ENCODE assay signal across 14 mouse cellular contexts in the genomic region with DNA sequence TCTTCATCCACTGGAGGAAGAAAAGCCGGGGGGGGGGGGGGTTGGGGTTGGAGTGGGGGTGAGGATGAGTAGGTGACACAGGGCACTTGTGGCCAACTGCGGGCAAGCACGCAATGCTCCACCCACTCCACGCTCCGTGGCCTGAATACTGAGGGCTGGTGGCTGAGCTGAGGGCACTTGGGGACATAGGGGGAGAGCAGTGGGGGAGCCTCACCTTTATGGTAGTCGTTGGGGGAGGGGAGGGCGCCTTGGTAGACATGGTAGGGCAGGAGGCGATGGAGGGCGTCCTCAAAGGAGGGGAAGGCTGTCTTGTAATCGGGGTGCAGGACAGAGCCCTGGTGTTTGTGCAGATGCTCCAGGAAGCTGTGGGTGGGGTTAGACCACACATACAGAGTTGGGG. TPM values are rescaled to one million over a fixed set of nuclear protein-coding genes. Genes with fewer than 3 reads are reported as not detected.
DNase-seq lines count a peak whose midpoint lies in the region; ATAC-seq and TF ChIP-seq lines count a peak whose summit lies in the region.
"Had no signal": no experiment of that assay in that cellular context is flagged by ENCODE, and none has a peak within 500 bp of the region (broad histone marks: within the 10 kb centered on the region; RNA-seq: fewer than 3 reads in every experiment).

No protein-coding gene starts in this region.

- no peak overlapping the region for H3K9ac ChIP-seq in hindbrain, embryonic 15.5 days
- H3K9ac ChIP-seq in midbrain, embryonic 13.5 days (replicated peaks), result no peak overlapping the region
- H3K9ac ChIP-seq in midbrain, embryonic 14.5 days (replicated peaks; ENCODE audit: low read length), result no peak overlapping the region
- H3K9ac ChIP-seq: limb, embryonic 12.5 days; liver, embryonic 15.5 days had no signal

- H3K4me1 ChIP-seq in hindbrain, embryonic 15.5 days (replicated peaks), result no peaks in the 10 kb centered on the region
- no peaks in the 10 kb centered on the region for H3K4me1 ChIP-seq in hindbrain, embryonic 10.5 days (replicated peaks)
- H3K4me1 ChIP-seq in midbrain, embryonic 13.5 days (replicated peaks), result no peaks in the 10 kb centered on the region
- no peaks in the 10 kb centered on the region for H3K4me1 ChIP-seq in midbrain, embryonic 14.5 days (ENCODE audit: control insufficient read depth, insufficient read depth, low read length)
- H3K4me1 ChIP-seq in E14TG2a.4 (replicated peaks; ENCODE audit: low read depth, low read length), result peaks cover 78% of the 10 kb centered on the region
- H3K4me1 ChIP-seq: limb, embryonic 12.5 days; liver, embryonic 15.5 days had no signal

- H3K4me2 ChIP-seq in hindbrain, embryonic 15.5 days, result no peak overlapping the region
- H3K4me2 ChIP-seq in midbrain, embryonic 13.5 days (replicated peaks), result no peak overlapping the region
- H3K4me2 ChIP-seq in midbrain, embryonic 14.5 days (ENCODE audit: low read length), result no peak overlapping the region
- H3K4me2 ChIP-seq: limb, embryonic 12.5 days; liver, embryonic 15.5 days had no signal

- no peaks in the 10 kb centered on the region for H3K27me3 ChIP-seq in hindbrain, embryonic 15.5 days
- no peaks in the 10 kb centered on the region for H3K27me3 ChIP-seq in hindbrain, embryonic 10.5 days (ENCODE audit: insufficient read depth, poor library complexity, severe bottlenecking)
- H3K27me3 ChIP-seq in midbrain, embryonic 13.5 days, result no peaks in the 10 kb centered on the region
- H3K27me3 ChIP-seq in midbrain, embryonic 14.5 days (ENCODE audit: control insufficient read depth, insufficient read depth, low read length), result no peaks in the 10 kb centered on the region
- 0 out of 2 replicates have a peak, but pooled peaks cover 3% of the 10 kb centered on the region for H3K27me3 ChIP-seq in E14TG2a.4 (ENCODE audit: insufficient read depth, low read length)
- H3K27me3 ChIP-seq: limb, embryonic 12.5 days; liver, embryonic 15.5 days; megakaryocyte, embryonic 14.5 days had no signal

- no peak overlapping the region for H3K4me3 ChIP-seq in hindbrain, embryonic 15.5 days
- no peak overlapping the region for H3K4me3 ChIP-seq in hindbrain, embryonic 10.5 days
- no peak overlapping the region for H3K4me3 ChIP-seq in midbrain, embryonic 13.5 days (replicated peaks)
- no peak overlapping the region for H3K4me3 ChIP-seq in midbrain, embryonic 14.5 days (replicated peaks; ENCODE audit: low read depth, low read length)
- peak overlapping the region; percentile 52; the same call in 1 of the 2 replicates for H3K4me3 ChIP-seq in E14TG2a.4 (replicated peaks; ENCODE audit: low read length)
- H3K4me3 ChIP-seq: heart, embryonic 10.5 days; limb, embryonic 12.5 days; liver, embryonic 15.5 days; megakaryocyte, embryonic 14.5 days; myocyte had no signal

- 94% methylated on average over 10 of the region's 10 CpGs for WGBS in hindbrain, embryonic 15.5 days
- WGBS in hindbrain, embryonic 10.5 days, result 96% methylated on average over 10 of the region's 10 CpGs
- WGBS in midbrain, embryonic 13.5 days, result 86% methylated on average over 8 of the region's 10 CpGs
- 96% methylated on average over 10 of the region's 10 CpGs for WGBS in midbrain, embryonic 14.5 days

- peak; percentile 15; the same call in 1 of the 2 replicates for ATAC-seq in hindbrain, embryonic 15.5 days (ENCODE audit: low FRiP score, low read depth)
- ATAC-seq in midbrain, embryonic 13.5 days, result peak; percentile 24
- ATAC-seq in midbrain, embryonic 14.5 days (ENCODE audit: low FRiP score, low TSS enrichment), result no peak

- no peak overlapping the region for H3K27ac ChIP-seq in hindbrain, embryonic 15.5 days (replicated peaks)
- no peak overlapping the region for H3K27ac ChIP-seq in hindbrain, embryonic 10.5 days
- H3K27ac ChIP-seq in midbrain, embryonic 13.5 days, result no peak overlapping the region
- H3K27ac ChIP-seq in midbrain, embryonic 14.5 days (replicated peaks; ENCODE audit: low read depth, low read length), result no peak overlapping the region
- H3K27ac ChIP-seq: heart, embryonic 10.5 days; limb, embryonic 12.5 days; liver, embryonic 15.5 days had no signal

- peak; percentile 56 for DNase-seq in cerebellum, adult 11-12 months
- no peak for DNase-seq in cerebellum, adult 8-10 months
- DNase-seq in hindbrain, embryonic 10.5 days (ENCODE audit: low spot score), result no peak
- DNase-seq in midbrain, embryonic 14.5 days, result no peak
- DNase-seq in left cerebral cortex, postnatal 4 days, result no peak
- DNase-seq: gastrocnemius, postnatal 25 days had no signal

- intact Hi-C loops in left cerebral cortex, postnatal 4 days (cut with DNase I), result loop anchor here (10.0 kb wide), 1 partner anchor 179 kb away; no protein-coding TSS in a partner anchor

- TF ChIP-seq CTCF in E14TG2a.4 (conservative IDR thresholded peaks at IDR 0.05; ENCODE audit: low read length), result no peak

- H3K9me3 ChIP-seq in hindbrain, embryonic 15.5 days, result no peaks in the 10 kb centered on the region
- peaks cover 8% of the 10 kb centered on the region; the same call in 1 of the 2 replicates for H3K9me3 ChIP-seq in hindbrain, embryonic 10.5 days
- H3K9me3 ChIP-seq in midbrain, embryonic 13.5 days, result no peaks in the 10 kb centered on the region
- no peaks in the 10 kb centered on the region for H3K9me3 ChIP-seq in midbrain, embryonic 14.5 days (ENCODE audit: control insufficient read depth, low read length)
- H3K9me3 ChIP-seq in E14TG2a.4 (ENCODE audit: low read length), result peaks cover 9% of the 10 kb centered on the region
- H3K9me3 ChIP-seq: heart, embryonic 10.5 days; limb, embryonic 12.5 days; liver, embryonic 15.5 days; megakaryocyte, embryonic 14.5 days had no signal

- peaks cover 51% of the 10 kb centered on the region for H3K36me3 ChIP-seq in hindbrain, embryonic 15.5 days
- peaks cover 97% of the 10 kb centered on the region for H3K36me3 ChIP-seq in hindbrain, embryonic 10.5 days
- H3K36me3 ChIP-seq in midbrain, embryonic 13.5 days, result peaks cover 87% of the 10 kb centered on the region
- H3K36me3 ChIP-seq in midbrain, embryonic 14.5 days (ENCODE audit: control insufficient read depth, insufficient read depth, low read length), result peaks cover 72% of the 10 kb centered on the region
- peaks cover 55% of the 10 kb centered on the region for H3K36me3 ChIP-seq in E14TG2a.4 (ENCODE audit: insufficient read depth, low read length)

RNA-seq across cellular contexts. Expression of gene Ehd2, which starts 8.1 kb away (rescaled TPM):
- polyA plus RNA-seq in hindbrain, embryonic 15.5 days (2015; fragmentation: Nextera tagmentation; extraction: Ambion mirVana), result 6.5 and 6.9 TPM in 2 replicates
- 12.1 and 12.5 TPM in 2 replicates for polyA plus RNA-seq in hindbrain, embryonic 10.5 days (2016; fragmentation: Nextera tagmentation; extraction: Ambion mirVana)
- 3.3 and 4.7 TPM in 2 replicates for polyA plus RNA-seq in midbrain, embryonic 13.5 days (2015; fragmentation: Nextera tagmentation; extraction: Ambion mirVana)
- polyA plus RNA-seq in midbrain, embryonic 14.5 days (2014; fragmentation: Nextera tagmentation; extraction: Ambion mirVana), result 3.1 and 3.9 TPM in 2 replicates
- 1 to 10 TPM; 6.2 to 6.7 TPM for total RNA-seq in left cerebral cortex, postnatal 4 days (2021)

RNA-seq across cellular contexts. Expression of gene Nop53, which starts 29.6 kb away (rescaled TPM):
- 110 and 114 TPM in 2 replicates for polyA plus RNA-seq in hindbrain, embryonic 15.5 days (2015; fragmentation: Nextera tagmentation; extraction: Ambion mirVana)
- 170 and 182 TPM in 2 replicates for polyA plus RNA-seq in hindbrain, embryonic 10.5 days (2016; fragmentation: Nextera tagmentation; extraction: Ambion mirVana)
- 140 and 151 TPM in 2 replicates for polyA plus RNA-seq in midbrain, embryonic 13.5 days (2015; fragmentation: Nextera tagmentation; extraction: Ambion mirVana)
- 135 and 136 TPM in 2 replicates for polyA plus RNA-seq in midbrain, embryonic 14.5 days (2014; fragmentation: Nextera tagmentation; extraction: Ambion mirVana)
- total RNA-seq in left cerebral cortex, postnatal 4 days (2021), result 100 to 1,000 TPM; 110 to 112 TPM

RNA-seq across cellular contexts. Expression of gene Selenow, which starts 53.2 kb away (rescaled TPM):
- polyA plus RNA-seq in hindbrain, embryonic 15.5 days (2015; fragmentation: Nextera tagmentation; extraction: Ambion mirVana), result 1,476 and 1,563 TPM in 2 replicates
- polyA plus RNA-seq in hindbrain, embryonic 10.5 days (2016; fragmentation: Nextera tagmentation; extraction: Ambion mirVana), result 902 and 1,086 TPM in 2 replicates
- 1,286 and 1,320 TPM in 2 replicates for polyA plus RNA-seq in midbrain, embryonic 13.5 days (2015; fragmentation: Nextera tagmentation; extraction: Ambion mirVana)
- polyA plus RNA-seq in midbrain, embryonic 14.5 days (2014; fragmentation: Nextera tagmentation; extraction: Ambion mirVana), result 1,539 and 1,832 TPM in 2 replicates
- total RNA-seq in left cerebral cortex, postnatal 4 days (2021), result 1,000 to 10,000 TPM; 1,074 to 1,076 TPM
